Mouse (Mus musculus) C2C12 (cell line): ENCODE data around the gene 6430571L13Rik. TPM values are rescaled to one million over a fixed set of nuclear protein-coding genes. Genes with fewer than 3 reads are reported as not detected.

Source experiments
- H3K27me3 ChIP-seq: one replicate; pipeline ENCODE4 v1.6.1; 2011; ENCODE audit not compliant: control insufficient read depth, insufficient read depth, insufficient read length
- H3K36me3 ChIP-seq: one replicate; pipeline ENCODE4 v1.6.1; 2011; ENCODE audit not compliant: control insufficient read depth, insufficient read depth
- H3K4me3 ChIP-seq: one replicate; pipeline ENCODE4 v1.5.1; 2011; ENCODE audit warnings: mild to moderate bottlenecking, control low read depth; ENCODE audit not compliant: poor library complexity, insufficient read depth, severe bottlenecking
- H3K79me2 ChIP-seq: one replicate; pipeline ENCODE4 v1.6.1; 2011; ENCODE audit not compliant: control insufficient read depth, insufficient read depth
- H3K79me3 ChIP-seq: one replicate; pipeline ENCODE4 v1.6.1; 2011; ENCODE audit warnings: low read depth, control low read depth
- H3ac ChIP-seq: one replicate; pipeline ENCODE3; 2011; ENCODE audit warnings: low read depth; ENCODE audit not compliant: control insufficient read depth, insufficient read length
- CEBPB ChIP-seq: IDR thresholded peaks from one replicate; pipeline ENCODE4 v1.6.1; 2011; ENCODE audit warnings: low read depth, mild to moderate bottlenecking, control low read depth, moderate library complexity
- CTCF ChIP-seq: IDR thresholded peaks from one replicate; pipeline ENCODE4 v1.5.1; 2011; ENCODE audit not compliant: control insufficient read depth, insufficient read depth, insufficient read length
- FOSL1 ChIP-seq: IDR thresholded peaks from one replicate; pipeline ENCODE4 v1.8.0; 2011; ENCODE audit warnings: mild to moderate bottlenecking, low read length; ENCODE audit not compliant: poor library complexity, insufficient read depth, severe bottlenecking
- MAX ChIP-seq: IDR thresholded peaks from one replicate; pipeline ENCODE4 v1.6.1; 2011; ENCODE audit warnings: mild to moderate bottlenecking, control low read depth
- MYOD1 ChIP-seq: IDR thresholded peaks from one replicate; pipeline ENCODE4 v1.6.1; 2011; ENCODE audit warnings: low read depth; ENCODE audit not compliant: control insufficient read depth, insufficient read length
- MYOG ChIP-seq: IDR thresholded peaks from one replicate; pipeline ENCODE4 v1.6.1; 2011; ENCODE audit not compliant: control insufficient read depth, insufficient read length; ENCODE audit errors: extremely low read depth
- USF1 ChIP-seq: IDR thresholded peaks from one replicate; pipeline ENCODE4 v1.6.1; 2011; ENCODE audit warnings: low read depth, mild to moderate bottlenecking, control low read depth, moderate library complexity
- polyA plus RNA-seq: library from polyadenylated mRNA; unstranded; fragments of >200 nt; fragmentation: generic; extraction: Trizol; gene quantifications from one replicate; pipeline ENCODE4 v1.2.1, GENCODE M21; 2012; ENCODE audit warnings: missing spikeins

6430571L13Rik gene
- polyA plus RNA-seq, 1 experiment = 0.04 TPM

DNA sequence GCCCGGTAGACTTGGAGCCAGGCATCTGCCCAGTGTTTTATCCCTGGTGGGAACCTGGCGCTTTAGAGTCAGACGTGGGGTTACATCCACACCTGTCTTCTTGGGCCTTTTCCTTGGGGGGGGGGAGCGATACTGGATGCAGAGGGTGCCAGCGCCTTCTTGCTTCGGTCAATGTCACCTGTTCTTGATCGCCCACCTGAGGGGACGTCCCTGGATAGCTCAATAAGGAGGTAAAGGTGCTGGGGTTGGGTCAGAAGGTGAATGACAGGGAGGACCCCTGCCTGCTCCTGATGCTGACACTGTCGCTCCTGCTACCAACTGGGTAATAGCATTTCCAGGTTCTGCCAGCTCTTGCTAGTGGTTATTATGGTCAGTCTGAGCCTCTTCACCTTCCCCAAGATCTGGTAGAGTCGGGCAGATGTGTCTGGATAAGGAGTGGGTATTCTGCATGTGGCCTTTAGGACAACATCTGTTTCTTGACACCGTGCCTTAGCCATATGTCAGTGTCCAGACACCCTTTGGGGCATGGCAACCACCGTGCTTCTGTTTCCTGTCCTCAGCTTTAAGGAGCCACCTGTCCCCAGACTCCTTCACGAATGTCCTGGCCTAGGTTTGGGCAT lies 60.4 kb downstream of the 6430571L13Rik start:
- no peaks in the 10 kb centered on the region for H3K79me3 ChIP-seq
- no peaks in the 10 kb centered on the region for H3K36me3 ChIP-seq
- no peak overlapping the region for H3ac ChIP-seq
- peaks cover 80% of the 10 kb centered on the region for H3K27me3 ChIP-seq
- no peak overlapping the region for H3K4me3 ChIP-seq
- TF ChIP-seq FOSL1 (no peak), MYOG (no peak), MYOD1 (no peak), CTCF (no peak), CEBPB (no peak), USF1 (no peak), MAX (no peak)
- H3K79me2 ChIP-seq = no peaks in the 10 kb centered on the region

Other genes starting within 250 kb of the 6430571L13Rik start
- gene Dock3, start 108.7 kb upstream of the 6430571L13Rik start, polyA plus RNA-seq = 0.26 TPM
- 5.3 TPM for gene Mapkapk3, start 50.7 kb upstream of the 6430571L13Rik start, polyA plus RNA-seq
- 2.3 TPM for gene Cish, start 44.6 kb upstream of the 6430571L13Rik start, polyA plus RNA-seq
- gene Hemk1, start 2.3 kb upstream of the 6430571L13Rik start, polyA plus RNA-seq = 14.1 TPM
- gene Cacna2d2, start 59.0 kb downstream of the 6430571L13Rik start, polyA plus RNA-seq = 0.01 TPM
- gene Tmem115, start 193.3 kb downstream of the 6430571L13Rik start, polyA plus RNA-seq = 33.4 TPM
- gene Cyb561d2, start 201.6 kb downstream of the 6430571L13Rik start, polyA plus RNA-seq = 23.7 TPM
- gene Nprl2, start 201.6 kb downstream of the 6430571L13Rik start, polyA plus RNA-seq = 12.8 TPM
- 0.43 TPM for gene Zmynd10, start 206.7 kb downstream of the 6430571L13Rik start, polyA plus RNA-seq
- gene Rassf1, start 211.0 kb downstream of the 6430571L13Rik start, polyA plus RNA-seq = 89.7 TPM
- 15.9 TPM for gene Tusc2, start 222.7 kb downstream of the 6430571L13Rik start, polyA plus RNA-seq
- gene Hyal2, start 227.3 kb downstream of the 6430571L13Rik start, polyA plus RNA-seq = 59.7 TPM
- gene Hyal1, start 236.3 kb downstream of the 6430571L13Rik start, polyA plus RNA-seq = 1.2 TPM
- 8.2 TPM for gene Naa80, start 238.3 kb downstream of the 6430571L13Rik start, polyA plus RNA-seq
- 0.28 TPM for gene Hyal3, start 240.2 kb downstream of the 6430571L13Rik start, polyA plus RNA-seq
- gene Ifrd2, start 247.0 kb downstream of the 6430571L13Rik start, polyA plus RNA-seq = 71.7 TPM